Mouse (Mus musculus) frontal cortex, adult (tissue): Measurements from ENCODE around the gene Scarb1.
"Not testable (repeated sequence)": the region's sequence is repeated elsewhere in the genome, so short reads cannot be mapped to it uniquely, and the experiment has no call there.

Experiments used
- ATAC-seq: cut with Nextera tagmentation; 2 replicates; pipeline ENCODE4 v1.9.2; 2017; ENCODE audit warnings: mild to moderate bottlenecking, moderate library complexity, mixed read lengths; ENCODE audit not compliant: low TSS enrichment

The Scarb1 gene

GRCm38 (mm10) chr5:125340547-125341262 lies at the start of gene Scarb1:
Scarb1 (minus strand) TSS chr5:125341094.
- ATAC-seq = peak; percentile 56

- ATAC-seq = peak; percentile 16; the same call in 1 of the 2 replicates
Observed at GRCm38 (mm10) chr5:125389579-125390441, 48.9 kb upstream of the Scarb1 start, which contains the start of gene Ubc. Ubc (minus strand) TSS chr5:125390202.

DNA sequence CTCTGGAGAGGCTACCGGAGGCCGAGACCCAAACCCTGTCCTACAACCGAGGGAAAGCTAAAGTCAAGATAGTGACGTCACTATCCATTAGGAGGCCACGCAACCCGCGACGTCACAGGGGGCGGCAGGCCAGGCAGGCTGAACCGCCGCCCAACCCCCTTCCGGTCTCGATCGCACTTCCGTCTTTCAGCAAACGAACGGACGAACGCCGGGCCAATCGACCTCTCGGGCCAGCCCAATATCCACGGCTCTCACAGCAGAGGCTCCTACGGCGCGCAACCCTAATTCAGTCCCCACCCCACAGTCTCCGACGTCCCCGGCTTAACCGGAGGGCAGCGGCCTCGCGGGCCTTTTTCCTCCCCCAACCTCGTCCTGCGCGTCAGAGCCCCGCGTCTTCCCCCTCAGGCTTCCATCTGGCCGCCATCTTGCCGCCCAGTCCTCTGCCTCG lies 48.3 kb upstream of the Scarb1 start, which contains the start of gene Gm10382:
Gene Gm10382 (plus strand): TSS at position 192 of the 448 bp plus-strand sequence.
- peak; percentile 14; the same call in 1 of the 2 replicates for ATAC-seq

DNA sequence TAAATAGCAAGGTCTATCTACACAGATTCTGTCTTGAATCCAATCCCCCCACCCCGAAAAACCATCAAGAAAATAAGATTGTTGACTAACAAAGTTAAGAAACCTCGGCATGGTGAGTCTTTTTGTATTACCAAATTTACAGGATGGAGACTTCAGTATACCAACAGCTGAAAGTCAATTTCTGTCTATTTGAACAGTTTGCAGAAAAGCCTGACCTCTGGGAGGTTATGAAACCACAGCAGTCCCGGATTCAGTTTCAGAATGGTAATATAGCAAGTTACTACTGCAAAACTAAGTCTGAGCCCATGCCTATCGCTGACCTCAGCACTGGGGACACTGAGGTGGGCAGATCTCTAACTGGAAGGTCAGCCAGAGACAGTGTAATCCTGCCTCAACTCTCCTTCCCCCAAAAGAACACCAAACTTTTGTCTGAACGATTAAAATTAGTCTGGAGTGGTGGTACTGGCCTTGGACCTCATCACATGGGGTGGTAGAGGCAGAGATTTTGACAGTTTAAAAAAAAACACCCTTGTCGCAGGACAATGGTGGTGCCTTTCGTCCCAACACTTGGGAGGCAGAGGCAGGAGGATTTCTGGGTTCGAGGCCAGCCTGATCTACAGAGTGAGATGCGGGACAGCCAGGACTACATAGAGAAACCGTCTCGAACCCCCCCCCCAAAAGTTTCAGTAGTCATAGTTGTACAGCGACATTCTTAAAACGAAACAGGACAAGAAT lies 47.6 kb upstream of the Scarb1 start:
- ATAC-seq = no peak

GRCm38 (mm10) chr5:125387295-125387694 lies 46.4 kb upstream of the Scarb1 start:
- not testable (repeated sequence) for ATAC-seq

DNA sequence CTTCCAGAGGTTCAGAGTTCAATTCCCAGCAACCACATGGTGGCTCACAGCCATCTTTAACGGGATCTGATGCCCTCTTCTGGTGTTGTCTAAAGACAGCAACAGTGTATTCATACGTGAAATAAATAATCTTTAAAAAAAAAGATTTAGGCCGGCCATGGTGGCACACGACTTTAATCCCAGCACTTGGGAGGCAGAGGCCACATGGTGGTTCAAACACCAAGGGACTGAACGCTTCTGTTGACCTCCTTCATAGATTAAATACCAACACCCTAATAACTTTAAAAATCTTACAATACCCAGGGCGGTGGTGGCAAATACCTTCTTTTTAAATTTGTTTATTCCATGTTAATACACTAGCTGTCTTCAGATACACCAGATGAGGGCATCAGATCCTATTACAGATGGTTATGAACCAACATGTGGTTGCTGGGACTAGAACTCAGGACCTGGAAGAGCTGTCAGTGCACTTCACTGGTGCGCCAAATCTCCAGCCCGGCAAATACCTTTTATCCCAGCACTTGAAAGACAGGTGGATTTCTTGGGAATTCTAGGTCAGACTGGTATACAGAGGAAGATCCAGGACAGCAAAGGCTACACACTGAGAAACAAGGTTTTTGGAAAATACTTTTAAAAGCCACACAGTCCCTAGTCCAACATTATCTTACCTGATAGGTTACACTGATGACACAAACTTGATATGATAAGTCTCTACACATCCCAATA lies 44.5 kb upstream of the Scarb1 start:
- no peak for ATAC-seq

DNA sequence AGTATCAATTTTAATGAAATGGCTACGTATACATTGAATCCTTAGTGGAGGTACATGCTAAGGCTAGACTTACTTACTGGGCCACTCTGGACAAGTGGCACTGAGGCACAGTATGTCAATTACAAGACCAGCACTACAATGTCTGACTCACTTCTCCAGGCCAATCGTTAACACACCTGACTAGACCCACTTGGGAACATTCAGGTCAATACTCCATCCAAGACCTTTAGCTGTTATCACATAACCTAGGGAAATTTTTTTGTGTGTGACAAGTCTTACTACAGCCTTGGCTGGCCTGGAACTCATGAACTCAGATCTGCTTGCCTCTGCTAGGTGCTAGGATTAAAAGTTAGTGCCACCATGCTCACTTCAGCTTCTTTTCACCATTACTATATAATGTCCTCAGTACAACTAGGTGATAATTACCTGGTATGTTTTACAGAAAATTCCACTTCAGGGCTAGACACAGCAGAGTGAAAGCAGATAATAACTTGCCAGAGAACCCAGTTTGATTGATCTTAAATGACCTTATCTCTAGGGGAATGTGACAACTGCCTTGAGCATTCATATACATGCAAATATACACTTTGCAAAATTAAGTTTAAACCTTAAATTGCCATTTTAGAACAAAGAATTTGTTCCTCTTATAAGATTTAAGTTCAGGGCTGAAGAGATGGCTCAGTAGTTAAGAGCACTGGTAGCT lies 43.8 kb upstream of the Scarb1 start:
- no peak for ATAC-seq

DNA sequence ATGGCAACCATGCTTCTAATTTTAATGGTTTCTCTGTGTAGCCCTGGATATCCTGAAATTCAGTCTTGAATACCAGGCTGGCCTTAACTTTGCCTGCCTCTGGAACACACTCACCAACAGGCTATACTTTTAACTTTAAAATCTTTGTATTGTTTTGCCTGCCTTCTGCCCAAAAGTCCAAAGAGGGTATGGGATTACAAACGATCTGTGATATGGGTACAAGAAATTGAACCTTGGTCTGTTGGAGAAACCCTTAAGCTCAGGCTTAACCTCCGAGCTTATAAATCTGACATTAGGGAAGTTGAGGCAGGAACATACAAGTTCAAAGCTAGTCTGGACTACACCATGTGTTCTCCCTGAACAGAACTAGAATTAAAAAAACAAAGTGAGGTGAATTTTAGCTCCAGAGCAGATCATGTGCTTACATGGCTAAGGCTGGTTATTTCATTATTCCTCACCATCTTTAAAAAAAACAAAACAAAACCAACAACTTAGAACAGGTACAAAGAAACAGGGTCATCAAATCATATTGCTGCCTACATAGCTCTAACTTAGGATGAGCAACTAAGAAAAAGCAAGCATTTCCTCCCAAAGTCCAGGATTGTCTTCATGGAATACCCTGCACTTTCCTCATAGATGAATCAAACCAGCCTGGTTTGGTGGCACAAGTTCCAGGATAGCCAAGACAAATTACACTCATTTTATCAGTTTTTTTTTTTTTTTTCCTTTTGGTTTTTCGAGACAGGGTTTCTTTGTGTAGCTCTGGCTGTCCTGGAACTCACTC lies 42.9 kb upstream of the Scarb1 start:
- ATAC-seq = no peak

GRCm38 (mm10) chr5:125382673-125383558 lies 42.0 kb upstream of the Scarb1 start:
- peak; percentile 77 for ATAC-seq

DNA sequence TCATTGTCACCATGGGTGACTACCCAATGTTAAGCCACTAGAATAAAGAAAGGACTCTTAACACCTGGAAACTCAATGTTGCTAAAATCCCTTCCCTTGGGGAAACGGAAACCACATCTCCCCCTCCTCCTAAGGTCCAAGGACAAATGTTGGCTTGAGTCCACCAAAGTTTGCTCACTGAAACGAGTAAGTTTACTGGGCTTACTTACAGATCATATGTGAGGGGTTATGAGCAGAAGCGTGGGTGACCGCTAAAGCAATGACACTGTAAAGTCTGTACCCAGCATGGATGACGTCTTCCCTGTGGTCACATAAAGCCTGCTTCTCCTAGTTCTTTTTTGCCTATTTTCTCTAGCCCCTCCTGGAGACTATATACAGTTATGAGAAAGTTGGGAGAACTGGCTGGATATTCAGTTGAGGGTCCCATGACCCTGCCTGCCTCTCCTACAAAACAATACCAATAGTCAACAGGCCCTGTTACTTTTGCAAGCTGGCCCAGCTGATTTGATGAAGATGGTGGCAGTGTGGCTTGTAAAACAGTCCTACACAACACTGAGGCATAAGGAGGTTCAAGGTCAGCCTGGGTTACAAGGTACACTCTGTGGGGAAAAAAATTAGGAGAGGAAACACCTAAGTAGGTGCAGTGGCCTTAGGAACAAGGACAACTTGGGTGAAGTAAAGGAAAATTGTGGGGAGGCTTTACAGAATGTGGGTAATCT lies 41.2 kb upstream of the Scarb1 start:
- no peak; the same call in 1 of the 2 replicates for ATAC-seq

DNA sequence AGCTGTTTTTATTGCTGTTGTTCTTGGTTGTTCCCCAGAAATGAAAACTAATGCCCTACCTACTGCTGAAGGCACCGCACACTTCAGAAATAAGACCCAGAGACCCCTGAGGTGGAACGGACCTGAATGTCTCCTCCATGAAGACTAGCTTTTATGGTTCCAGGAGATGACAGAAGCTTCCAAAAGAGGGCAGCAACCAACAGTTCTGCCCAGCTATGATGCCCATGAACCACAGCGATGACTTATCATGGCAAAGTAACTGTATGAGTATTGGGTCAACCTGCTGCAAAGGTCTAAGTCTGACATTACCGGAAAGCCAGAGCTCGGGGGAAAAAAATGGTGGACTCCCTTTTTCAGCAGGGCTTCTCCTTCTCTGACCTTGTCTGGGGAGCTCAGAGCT lies 38.0 kb upstream of the Scarb1 start:
- ATAC-seq = no peak

GRCm38 (mm10) chr5:125377214-125377613 lies 36.3 kb upstream of the Scarb1 start:
- no peak for ATAC-seq

GRCm38 (mm10) chr5:125375871-125376270 lies 35.0 kb upstream of the Scarb1 start:
- peak; percentile 85; the same call in 1 of the 2 replicates for ATAC-seq

- ATAC-seq = no peak
Observed at GRCm38 (mm10) chr5:125372027-125372426, 31.1 kb upstream of the Scarb1 start.

GRCm38 (mm10) chr5:125370950-125371693 lies 30.2 kb upstream of the Scarb1 start:
- ATAC-seq = no peak

DNA sequence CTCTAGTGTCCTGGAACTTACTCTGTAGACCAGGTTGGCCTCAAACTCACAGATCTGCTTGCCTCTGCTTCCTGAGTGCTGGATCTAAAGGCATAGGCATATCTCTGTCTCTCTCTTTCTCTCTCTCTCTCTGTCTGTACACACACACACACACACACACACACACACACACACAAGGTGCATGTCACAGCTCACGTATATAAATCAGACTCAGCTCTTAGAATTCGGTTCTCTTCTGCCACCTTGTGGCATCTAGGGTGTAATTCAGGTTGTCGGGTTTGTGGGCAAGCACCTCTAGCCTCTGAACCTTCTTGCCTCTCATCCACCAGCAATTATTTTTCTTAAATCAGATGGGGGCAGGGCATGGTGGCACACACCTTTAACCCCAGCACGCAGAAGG lies 27.7 kb upstream of the Scarb1 start:
- ATAC-seq = peak; percentile 55; the same call in 1 of the 2 replicates

GRCm38 (mm10) chr5:125368156-125368555 lies 27.3 kb upstream of the Scarb1 start:
- no peak for ATAC-seq
